Mouse (Mus musculus): ENCODE data around the gene Cfap126. TPM values are rescaled to one million over a fixed set of nuclear protein-coding genes. Genes with fewer than 3 reads are reported as not detected.

The Cfap126 gene
- total RNA-seq, 2 experiments from 2014 or later: 4.3 to 12.6 TPM

DNA sequence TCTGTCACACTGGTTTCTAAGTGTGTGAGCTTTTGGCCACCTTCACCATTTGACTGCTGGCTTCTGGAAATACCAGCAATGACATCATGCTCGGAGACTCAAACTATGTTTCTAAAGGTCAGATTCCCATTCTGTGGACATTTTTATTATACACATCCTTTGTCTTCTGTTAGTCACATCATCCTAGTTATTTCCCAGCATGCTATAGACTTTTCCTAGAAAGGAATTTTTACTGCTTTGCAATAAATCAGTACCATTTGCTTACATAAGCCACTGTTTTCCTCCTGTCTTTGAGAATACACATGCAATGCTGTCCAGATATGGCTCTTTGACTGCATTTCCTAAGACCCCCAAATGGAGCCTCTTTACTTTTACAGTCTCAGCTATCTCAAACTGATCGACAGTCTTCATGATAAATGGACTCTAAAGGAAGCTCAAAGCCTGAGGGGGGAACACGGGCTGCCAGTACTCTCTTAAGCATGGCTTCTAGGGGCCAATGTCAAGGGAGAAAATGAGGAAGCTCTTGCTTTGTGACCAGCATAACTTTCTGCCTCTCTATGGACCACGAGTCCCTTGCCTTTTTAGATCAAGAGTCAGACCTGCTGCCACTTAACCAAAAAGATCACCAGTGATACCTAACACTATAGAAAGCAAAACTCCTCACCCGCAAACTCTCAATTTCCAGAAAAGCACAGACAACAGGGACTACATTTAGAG is 52.1 kb downstream of the Cfap126 start:
- ATAC-seq (replicated peaks; ENCODE audit: low FRiP score, low TSS enrichment, poor library complexity, severe bottlenecking): no peak

- ATAC-seq (replicated peaks; ENCODE audit: low FRiP score, low TSS enrichment, poor library complexity, severe bottlenecking): no peak
Observed at GRCm38 (mm10) chr1:171168906-171169305, 55.2 kb downstream of the Cfap126 start.

GRCm38 (mm10) chr1:171169913-171170312 is 56.2 kb downstream of the Cfap126 start:
- no peak for ATAC-seq (replicated peaks; ENCODE audit: low FRiP score, low TSS enrichment, poor library complexity, severe bottlenecking)

DNA sequence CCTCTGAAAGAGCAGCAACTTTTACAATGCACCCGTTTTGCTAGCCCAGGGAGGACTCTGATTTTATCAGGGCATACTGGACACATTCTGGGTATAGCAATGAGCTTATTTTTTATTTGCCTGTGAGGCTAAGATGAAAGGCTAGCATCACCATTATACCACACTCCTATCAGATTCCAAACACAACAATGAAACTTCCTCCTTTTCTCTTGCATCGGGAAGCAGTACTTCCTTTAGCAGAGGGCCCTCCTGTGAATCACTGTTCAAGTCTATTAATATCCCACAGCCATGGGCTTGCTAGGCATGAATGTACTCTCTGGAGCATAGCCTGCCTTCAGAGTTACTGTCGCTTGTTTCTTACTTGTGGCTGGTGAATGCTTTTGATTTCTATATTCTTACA is 57.4 kb downstream of the Cfap126 start:
- no peak for ATAC-seq (replicated peaks; ENCODE audit: low FRiP score, low TSS enrichment, poor library complexity, severe bottlenecking)

GRCm38 (mm10) chr1:171172779-171173178 is 59.1 kb downstream of the Cfap126 start:
- no peak for ATAC-seq (replicated peaks; ENCODE audit: low FRiP score, low TSS enrichment, poor library complexity, severe bottlenecking)

Other genes with a start within 250 kb of the Cfap126 start
- 12.5 and 12.6 TPM in 2 replicates for gene Atf6, start 246.1 kb upstream of the Cfap126 start, total RNA-seq (2014; fragmentation: Nextera tagmentation)
- 11.8 and 12.7 TPM in 2 replicates for gene Atf6, start 246.1 kb upstream of the Cfap126 start, total RNA-seq (2017)
- gene Gm26620, start 228.9 kb upstream of the Cfap126 start, total RNA-seq (2014; fragmentation: Nextera tagmentation): 1.3 TPM in 1 of 2 replicates, not detected in the other
- 0.75 and 1.0 TPM in 2 replicates for gene Gm26620, start 228.9 kb upstream of the Cfap126 start, total RNA-seq (2017)
- 22.9 and 24.2 TPM in 2 replicates for gene Dusp12, start 228.4 kb upstream of the Cfap126 start, total RNA-seq (2014; fragmentation: Nextera tagmentation)
- 9.7 and 12.5 TPM in 2 replicates for gene Dusp12, start 228.4 kb upstream of the Cfap126 start, total RNA-seq (2017)
- 0.50 TPM in 1 of 2 replicates, not detected in the other for gene Fcrlb, start 201.0 kb upstream of the Cfap126 start, total RNA-seq (2014; fragmentation: Nextera tagmentation)
- gene Fcrlb, start 201.0 kb upstream of the Cfap126 start, total RNA-seq (2017): not detected in 2 replicates
- 2.4 TPM in 1 of 2 replicates, not detected in the other for gene Fcrla, start 186.3 kb upstream of the Cfap126 start, total RNA-seq (2014; fragmentation: Nextera tagmentation)
- gene Fcrla, start 186.3 kb upstream of the Cfap126 start, total RNA-seq (2017): 0.69 TPM in 1 of 2 replicates, not detected in the other
- gene Fcgr2b, start 137.4 kb upstream of the Cfap126 start, total RNA-seq (2014; fragmentation: Nextera tagmentation): 4.5 and 6.0 TPM in 2 replicates
- 3.8 TPM in 1 of 2 replicates, not detected in the other for gene Fcgr2b, start 137.4 kb upstream of the Cfap126 start, total RNA-seq (2017)
- gene Fcgr4, start 95.0 kb upstream of the Cfap126 start, total RNA-seq (2014; fragmentation: Nextera tagmentation): 0.40 TPM in 1 of 2 replicates, not detected in the other
- not detected in 2 replicates for gene Fcgr4, start 95.0 kb upstream of the Cfap126 start, total RNA-seq (2017)
- gene Fcgr3, start 49.0 kb upstream of the Cfap126 start, total RNA-seq (2014; fragmentation: Nextera tagmentation): 1.4 and 6.3 TPM in 2 replicates
- gene Fcgr3, start 49.0 kb upstream of the Cfap126 start, total RNA-seq (2017): 1.9 and 2.2 TPM in 2 replicates
- 150 and 178 TPM in 2 replicates for gene Sdhc, start 36.7 kb downstream of the Cfap126 start, total RNA-seq (2014; fragmentation: Nextera tagmentation)
- gene Sdhc, start 36.7 kb downstream of the Cfap126 start, total RNA-seq (2017): 72.0 and 84.7 TPM in 2 replicates
- gene Mpz, start 36.8 kb downstream of the Cfap126 start, total RNA-seq (2014; fragmentation: Nextera tagmentation): not detected in 2 replicates
- gene Mpz, start 36.8 kb downstream of the Cfap126 start, total RNA-seq (2017): 0.61 TPM in 1 of 2 replicates, not detected in the other
- gene Pcp4l1, start 82.3 kb downstream of the Cfap126 start, total RNA-seq (2014; fragmentation: Nextera tagmentation): 0.69 and 3.6 TPM in 2 replicates
- 1.1 TPM in 1 of 2 replicates, not detected in the other for gene Pcp4l1, start 82.3 kb downstream of the Cfap126 start, total RNA-seq (2017)
- gene Nr1i3, start 100.1 kb downstream of the Cfap126 start, total RNA-seq (2014; fragmentation: Nextera tagmentation): 0.07 TPM in 1 of 2 replicates, not detected in the other
- gene Nr1i3, start 100.1 kb downstream of the Cfap126 start, total RNA-seq (2017): 0.38 TPM in 1 of 2 replicates, not detected in the other
- 22.3 and 46.9 TPM in 2 replicates for gene Tomm40l, start 108.6 kb downstream of the Cfap126 start, total RNA-seq (2014; fragmentation: Nextera tagmentation)
- 25.0 and 33.7 TPM in 2 replicates for gene Tomm40l, start 108.6 kb downstream of the Cfap126 start, total RNA-seq (2017)
- gene Apoa2, start 111.1 kb downstream of the Cfap126 start, total RNA-seq (2014; fragmentation: Nextera tagmentation): 3.8 TPM in 1 of 2 replicates, not detected in the other
- gene Apoa2, start 111.1 kb downstream of the Cfap126 start, total RNA-seq (2017): not detected in 2 replicates
- gene Fcer1g, start 120.4 kb downstream of the Cfap126 start, total RNA-seq (2014; fragmentation: Nextera tagmentation): 3.7 and 9.1 TPM in 2 replicates
- 11.9 and 14.3 TPM in 2 replicates for gene Fcer1g, start 120.4 kb downstream of the Cfap126 start, total RNA-seq (2017)
- 0.11 TPM in 1 of 2 replicates, not detected in the other for gene Adamts4, start 136.5 kb downstream of the Cfap126 start, total RNA-seq (2014; fragmentation: Nextera tagmentation)
- gene Adamts4, start 136.5 kb downstream of the Cfap126 start, total RNA-seq (2017): not detected in 2 replicates
- 273 and 313 TPM in 2 replicates for gene Ndufs2, start 137.5 kb downstream of the Cfap126 start, total RNA-seq (2014; fragmentation: Nextera tagmentation)
- 280 and 331 TPM in 2 replicates for gene Ndufs2, start 137.5 kb downstream of the Cfap126 start, total RNA-seq (2017)
- gene B4galt3, start 156.4 kb downstream of the Cfap126 start, total RNA-seq (2014; fragmentation: Nextera tagmentation): 34.5 and 55.7 TPM in 2 replicates
- 15.2 and 24.0 TPM in 2 replicates for gene B4galt3, start 156.4 kb downstream of the Cfap126 start, total RNA-seq (2017)
- gene Ppox, start 167.3 kb downstream of the Cfap126 start, total RNA-seq (2014; fragmentation: Nextera tagmentation): 114 and 123 TPM in 2 replicates
- 18.1 and 29.5 TPM in 2 replicates for gene Ppox, start 167.3 kb downstream of the Cfap126 start, total RNA-seq (2017)
- gene Usp21, start 174.1 kb downstream of the Cfap126 start, total RNA-seq (2014; fragmentation: Nextera tagmentation): 44.1 and 50.1 TPM in 2 replicates
- gene Usp21, start 174.1 kb downstream of the Cfap126 start, total RNA-seq (2017): 16.9 and 33.0 TPM in 2 replicates
- gene Ufc1, start 181.1 kb downstream of the Cfap126 start, total RNA-seq (2014; fragmentation: Nextera tagmentation): 74.8 and 83.3 TPM in 2 replicates
- gene Ufc1, start 181.1 kb downstream of the Cfap126 start, total RNA-seq (2017): 65.6 and 72.6 TPM in 2 replicates
- 22.4 and 38.5 TPM in 2 replicates for gene Dedd, start 215.2 kb downstream of the Cfap126 start, total RNA-seq (2014; fragmentation: Nextera tagmentation)
- gene Dedd, start 215.2 kb downstream of the Cfap126 start, total RNA-seq (2017): 13.5 and 23.7 TPM in 2 replicates
- gene Nit1, start 231.7 kb downstream of the Cfap126 start, total RNA-seq (2014; fragmentation: Nextera tagmentation): 10.4 and 22.0 TPM in 2 replicates
- 39.2 and 42.4 TPM in 2 replicates for gene Nit1, start 231.7 kb downstream of the Cfap126 start, total RNA-seq (2017)
- gene Pfdn2, start 231.8 kb downstream of the Cfap126 start, total RNA-seq (2014; fragmentation: Nextera tagmentation): 45.1 and 97.3 TPM in 2 replicates
- 66.2 and 101 TPM in 2 replicates for gene Pfdn2, start 231.8 kb downstream of the Cfap126 start, total RNA-seq (2017)
- 0.20 TPM in 1 of 2 replicates, not detected in the other for gene Klhdc9, start 246.9 kb downstream of the Cfap126 start, total RNA-seq (2014; fragmentation: Nextera tagmentation)
- 0.80 TPM in 1 of 2 replicates, not detected in the other for gene Klhdc9, start 246.9 kb downstream of the Cfap126 start, total RNA-seq (2017)